Mouse (Mus musculus) liver, adult 2 months (tissue): ENCODE measurements around the gene Tomm40l. TPM values are rescaled to one million over a fixed set of nuclear protein-coding genes. Genes with fewer than 3 reads are reported as not detected.

ENCODE experiments used
- DNase-seq: peaks from one replicate; pipeline ENCODE4 v3.0.0-alpha.2; 2011; ENCODE audit warnings: low read depth, low spot score; ENCODE audit errors: extremely low read depth
- H3K27ac ChIP-seq: fragments of 200-500 bp; replicated peaks from 2 replicates; pipeline ENCODE4 v1.5.1; 2012; ENCODE audit warnings: low read depth, mild to moderate bottlenecking, control low read depth, inconsistent platforms, low read length; ENCODE audit not compliant: insufficient read depth
- H3K27me3 ChIP-seq: fragments of 200-500 bp; 2 replicates; pipeline ENCODE4 v1.6.1; 2012; ENCODE audit warnings: mild to moderate bottlenecking, moderate library complexity, low read length, inconsistent platforms; ENCODE audit not compliant: control insufficient read depth, insufficient read depth
- H3K36me3 ChIP-seq: fragments of 200-500 bp; 2 replicates; pipeline ENCODE4 v1.6.1; 2012; ENCODE audit warnings: low read length, inconsistent platforms; ENCODE audit not compliant: control insufficient read depth, insufficient read depth
- H3K4me1 ChIP-seq: fragments of 200-500 bp; 2 replicates; pipeline ENCODE4 v1.6.1; 2011; ENCODE audit warnings: low read length; ENCODE audit not compliant: control insufficient read depth, insufficient read depth
- H3K4me3 ChIP-seq: fragments of 200-500 bp; 2 replicates; pipeline ENCODE4 v1.5.1; 2011; ENCODE audit warnings: low read depth, mild to moderate bottlenecking, control low read depth, low read length, moderate library complexity; ENCODE audit not compliant: insufficient read depth
- H3K79me2 ChIP-seq: fragments of 200-500 bp; 2 replicates; pipeline ENCODE4 v1.6.1; 2012; ENCODE audit warnings: inconsistent platforms, mild to moderate bottlenecking, low read length, moderate library complexity; ENCODE audit not compliant: control insufficient read depth, insufficient read depth
- H3K9ac ChIP-seq: fragments of 200-500 bp; 2 replicates; pipeline ENCODE4 v1.6.1; 2012; ENCODE audit warnings: low read depth, mild to moderate bottlenecking, control low read depth, inconsistent platforms, low read length
- CTCF ChIP-seq: fragments of 200-500 bp; IDR thresholded peaks from 2 replicates; pipeline ENCODE4 v1.5.1; 2011; ENCODE audit warnings: low read depth, low read length, control low read depth
- POLR2A ChIP-seq: fragments of 200-500 bp; IDR thresholded peaks from 2 replicates; pipeline ENCODE4 v1.6.1; 2011; ENCODE audit warnings: low read length, control low read depth; ENCODE audit not compliant: insufficient read depth; ENCODE audit errors: extremely low read depth
- WGBS: fragments of 180-500 bp; shearing (Covaris S2); methylation state at CpG from one replicate; pipeline ENCODE4 v1.1.7; 2018; 5-methylcytosine and 5-hydroxymethylcytosine counted together
- polyA plus RNA-seq: library from polyadenylated mRNA; depleted of rRNA; stranded (reverse); fragments of >200 nt; gene quantifications from 2 replicates; pipeline ENCODE4 v1.2.3, GENCODE M21; 2012
- total RNA-seq: library from RNA; depleted of rRNA; stranded (reverse); fragments of >200 nt; gene quantifications from 2 replicates; pipeline ENCODE4 v1.2.3, GENCODE M21; 2014

Tomm40l gene
- total and polyA plus RNA-seq, 2 experiments: 5.5 to 9.7 TPM

DNA sequence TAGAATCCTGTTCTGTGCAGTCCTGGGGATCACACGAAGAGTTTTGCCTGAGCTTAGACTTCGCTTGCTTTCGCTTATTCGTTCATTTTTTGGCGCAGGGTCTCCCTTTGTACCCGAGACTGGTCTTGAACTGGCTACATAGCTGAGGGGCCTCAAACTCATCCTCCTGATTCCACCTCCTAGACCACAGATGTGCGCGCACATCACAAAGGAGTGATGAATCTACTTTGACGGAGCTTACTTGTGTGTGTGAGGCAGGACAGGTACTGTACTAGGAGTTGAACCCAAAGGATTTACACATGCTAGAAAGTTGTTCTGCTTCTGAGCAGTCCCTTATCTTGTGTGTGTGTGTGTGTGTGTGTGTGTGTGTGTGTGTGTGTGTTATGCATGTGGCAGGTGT lies 31.5 kb downstream of the Tomm40l start:
- Histone ChIP-seq H3K4me1 (no peaks in the 10 kb centered on the region), H3K27ac (no peak overlapping the region), H3K27me3 (no peaks in the 10 kb centered on the region), H3K79me2 (peaks cover under 1% of the 10 kb centered on the region; the same call in 1 of the 2 replicates), H3K36me3 (no peaks in the 10 kb centered on the region), H3K9ac (no peak overlapping the region), H3K4me3 (no peak overlapping the region)
- TF ChIP-seq POLR2A (no peak), CTCF (no peak)
- no peak for DNase-seq
- 99% methylated on average over 9 of the region's 9 CpGs for WGBS

GRCm38 (mm10) chr1:171189476-171190114 lies 32.7 kb downstream of the Tomm40l start:
- Histone ChIP-seq H3K36me3 (no peaks in the 10 kb centered on the region), H3K9ac (no peak overlapping the region), H3K27me3 (no peaks in the 10 kb centered on the region), H3K79me2 (peaks cover 4% of the 10 kb centered on the region; the same call in 1 of the 2 replicates), H3K4me3 (no peak overlapping the region), H3K4me1 (no peaks in the 10 kb centered on the region), H3K27ac (no peak overlapping the region)
- WGBS: 79% methylated on average over 14 of the region's 14 CpGs
- DNase-seq: no peak
- no peak for TF ChIP-seq POLR2A
- TF ChIP-seq CTCF: no peak

GRCm38 (mm10) chr1:171189046-171189445 lies 33.3 kb downstream of the Tomm40l start:
- no peak overlapping the region for H3K27ac ChIP-seq
- TF ChIP-seq CTCF (no peak), POLR2A (no peak)
- no peaks in the 10 kb centered on the region for H3K27me3 ChIP-seq
- no peak overlapping the region for H3K9ac ChIP-seq
- WGBS: 54% methylated on average over 8 of the region's 8 CpGs
- H3K4me1 ChIP-seq: peaks cover 2% of the 10 kb centered on the region; the same call in 1 of the 2 replicates
- no peaks in the 10 kb centered on the region for H3K36me3 ChIP-seq
- H3K79me2 ChIP-seq: peaks cover 4% of the 10 kb centered on the region; the same call in 1 of the 2 replicates
- no peak overlapping the region for H3K4me3 ChIP-seq
- DNase-seq: no peak

- Histone ChIP-seq H3K4me1 (peaks cover 3% of the 10 kb centered on the region; the same call in 1 of the 2 replicates), H3K27ac (no peak overlapping the region), H3K27me3 (no peaks in the 10 kb centered on the region), H3K4me3 (no peak overlapping the region), H3K36me3 (no peaks in the 10 kb centered on the region), H3K9ac (no peak overlapping the region), H3K79me2 (peaks cover 4% of the 10 kb centered on the region; the same call in 1 of the 2 replicates)
- no peak for DNase-seq
- TF ChIP-seq POLR2A: no peak
- TF ChIP-seq CTCF: no peak
- WGBS: 80% methylated on average over 13 of the region's 13 CpGs
Measured at GRCm38 (mm10) chr1:171187851-171188700, 34.2 kb downstream of the Tomm40l start.

GRCm38 (mm10) chr1:171185655-171186054 lies 36.7 kb downstream of the Tomm40l start:
- H3K4me1 ChIP-seq: peaks cover 3% of the 10 kb centered on the region; the same call in 1 of the 2 replicates
- no peak overlapping the region for H3K27ac ChIP-seq
- no peaks in the 10 kb centered on the region for H3K27me3 ChIP-seq
- H3K9ac ChIP-seq: no peak overlapping the region
- H3K4me3 ChIP-seq: no peak overlapping the region
- H3K36me3 ChIP-seq: no peaks in the 10 kb centered on the region
- peaks cover 4% of the 10 kb centered on the region; the same call in 1 of the 2 replicates for H3K79me2 ChIP-seq
- TF ChIP-seq POLR2A: no peak
- TF ChIP-seq CTCF: no peak
- DNase-seq: no peak
- 85% methylated on average over 8 of the region's 8 CpGs for WGBS
